Mouse (Mus musculus) intestine, embryonic 16.5 days (tissue): ENCODE results near the gene Pheta1. TPM values are rescaled to one million over a fixed set of nuclear protein-coding genes. Genes with fewer than 3 reads are reported as not detected.

Source experiments
- ATAC-seq: fragments of 200-750 bp; cut with Nextera tagmentation; 2 replicates; pipeline ENCODE4 v1.8.0; 2017; ENCODE audit warnings: moderate TSS enrichment, moderate library complexity
- H3K27ac ChIP-seq: fragments of 300-500 bp; sonication (generic); 2 replicates; pipeline ENCODE4 v1.5.1; 2014; ENCODE audit warnings: mild to moderate bottlenecking, low read length
- H3K27me3 ChIP-seq: fragments of 300-500 bp; sonication (generic); replicated peaks from 2 replicates; pipeline ENCODE4 v1.6.1; 2014; ENCODE audit warnings: low read length, control low read depth, mixed read lengths; ENCODE audit not compliant: control insufficient read depth, insufficient read depth
- H3K36me3 ChIP-seq: fragments of 300-500 bp; sonication (generic); 2 replicates; pipeline ENCODE4 v1.6.1; 2014; ENCODE audit warnings: low read length, control low read depth; ENCODE audit not compliant: control insufficient read depth, insufficient read depth
- H3K4me1 ChIP-seq: fragments of 300-500 bp; sonication (generic); 2 replicates; pipeline ENCODE4 v1.6.1; 2014; ENCODE audit warnings: low read length, control low read depth, mixed read lengths; ENCODE audit not compliant: control insufficient read depth, insufficient read depth
- H3K4me2 ChIP-seq: fragments of 300-500 bp; sonication (generic); 2 replicates; pipeline ENCODE4 v1.6.1; 2014; ENCODE audit warnings: low read depth, low read length, control low read depth
- H3K4me3 ChIP-seq: fragments of 300-500 bp; sonication (generic); 2 replicates; pipeline ENCODE4 v1.5.1; 2014; ENCODE audit warnings: mild to moderate bottlenecking, low read length
- H3K9ac ChIP-seq: fragments of 300-500 bp; sonication (generic); 2 replicates; pipeline ENCODE4 v1.6.1; 2014; ENCODE audit warnings: low read depth, low read length
- H3K9me3 ChIP-seq: fragments of 300-500 bp; sonication (generic); 2 replicates; pipeline ENCODE4 v1.6.1; 2016; ENCODE audit warnings: low read length, control low read depth; ENCODE audit not compliant: control insufficient read depth
- WGBS: fragments of 180-500 bp; shearing (Covaris S2); extraction: QIAGEN DNeasy Blood & Tissue Kit; methylation state at CpG from one replicate; pipeline ENCODE4 v1.1.7; 2014; 5-methylcytosine and 5-hydroxymethylcytosine counted together
- polyA plus RNA-seq: library from polyadenylated mRNA; unstranded; fragments of >200 nt; fragmentation: Nextera tagmentation; extraction: Ambion mirVana; gene quantifications from 2 replicates; pipeline ENCODE4 v1.2.1, GENCODE M21; 2015

Pheta1 gene
- polyA plus RNA-seq, 1 experiment from 2014 or later, result 38.1 TPM

GRCm38 (mm10) chr5:121833159-121833558 lies 15.6 kb upstream of the Pheta1 start:
- 79% methylated on average over 2 of the region's 2 CpGs for WGBS
- ATAC-seq, result no peak
- Histone ChIP-seq H3K27ac (no peak overlapping the region; the same call in 1 of the 2 replicates), H3K4me3 (peak overlapping the region; percentile 9; the same call in 1 of the 2 replicates), H3K4me1 (peaks cover 56% of the 10 kb centered on the region), H3K9ac (peak overlapping the region; percentile 54; the same call in 1 of the 2 replicates), H3K36me3 (peaks cover 1% of the 10 kb centered on the region; the same call in 1 of the 2 replicates), H3K27me3 (no peaks in the 10 kb centered on the region), H3K9me3 (no peaks in the 10 kb centered on the region), H3K4me2 (peak overlapping the region; percentile 22)

- WGBS, result 41% methylated on average over 10 of the region's 10 CpGs
- Histone ChIP-seq H3K4me2 (peak overlapping the region; percentile 22), H3K9ac (peak overlapping the region; percentile 54), H3K4me3 (peak overlapping the region; percentile 91), H3K4me1 (peaks cover 55% of the 10 kb centered on the region), H3K27ac (peak overlapping the region; percentile 37), H3K27me3 (no peaks in the 10 kb centered on the region), H3K36me3 (no peaks in the 10 kb centered on the region), H3K9me3 (no peaks in the 10 kb centered on the region)
- ATAC-seq, result no peak
Observed at GRCm38 (mm10) chr5:121833572-121834240, 15.1 kb upstream of the Pheta1 start.

GRCm38 (mm10) chr5:121834241-121834606 lies 14.6 kb upstream of the Pheta1 start:
- Histone ChIP-seq H3K4me2 (peak overlapping the region; percentile 92), H3K9me3 (no peaks in the 10 kb centered on the region), H3K36me3 (no peaks in the 10 kb centered on the region), H3K4me3 (peak overlapping the region; percentile 91), H3K9ac (peak overlapping the region; percentile 54; the same call in 1 of the 2 replicates), H3K27me3 (no peaks in the 10 kb centered on the region), H3K4me1 (peaks cover 54% of the 10 kb centered on the region), H3K27ac (0 out of 2 replicates have a peak overlapping the region, but pooled peaks have one; percentile 11)
- WGBS, result 71% methylated on average over 7 of the region's 7 CpGs
- ATAC-seq, result no peak

GRCm38 (mm10) chr5:121834991-121835747 lies 13.6 kb upstream of the Pheta1 start:
- WGBS, result 32% methylated on average over 12 of the region's 12 CpGs
- H3K4me1 ChIP-seq, result peaks cover 49% of the 10 kb centered on the region
- H3K27ac ChIP-seq, result peak overlapping the region; percentile 92; the same call in 1 of the 2 replicates
- no peaks in the 10 kb centered on the region for H3K36me3 ChIP-seq
- H3K4me3 ChIP-seq, result peak overlapping the region; percentile 91
- no peaks in the 10 kb centered on the region for H3K9me3 ChIP-seq
- no peak for ATAC-seq
- peak overlapping the region; percentile 83 for H3K9ac ChIP-seq
- H3K27me3 ChIP-seq, result no peaks in the 10 kb centered on the region
- peak overlapping the region; percentile 92 for H3K4me2 ChIP-seq

GRCm38 (mm10) chr5:121835949-121836691 lies 12.7 kb upstream of the Pheta1 start:
- Histone ChIP-seq H3K27me3 (no peaks in the 10 kb centered on the region), H3K4me1 (peaks cover 49% of the 10 kb centered on the region), H3K4me2 (peak overlapping the region; percentile 92), H3K4me3 (peak overlapping the region; percentile 91), H3K9ac (peak overlapping the region; percentile 83), H3K36me3 (no peaks in the 10 kb centered on the region), H3K9me3 (no peaks in the 10 kb centered on the region), H3K27ac (peak overlapping the region; percentile 92)
- ATAC-seq, result peak; percentile 17
- WGBS, result under 1% methylated on average over 50 of the region's 51 CpGs

- Histone ChIP-seq H3K9ac (peak overlapping the region; percentile 83), H3K36me3 (no peaks in the 10 kb centered on the region), H3K9me3 (no peaks in the 10 kb centered on the region), H3K4me1 (peaks cover 49% of the 10 kb centered on the region), H3K27ac (peak overlapping the region; percentile 92), H3K27me3 (no peaks in the 10 kb centered on the region), H3K4me3 (peak overlapping the region; percentile 91), H3K4me2 (peak overlapping the region; percentile 92)
- under 1% methylated on average over 75 of the region's 77 CpGs for WGBS
- peak; percentile 82 for ATAC-seq
Observed at GRCm38 (mm10) chr5:121836692-121837415, 11.9 kb upstream of the Pheta1 start.

- H3K36me3 ChIP-seq, result no peaks in the 10 kb centered on the region
- peak; percentile 45 for ATAC-seq
- H3K9ac ChIP-seq, result peak within 1 kb of the TSS; percentile 83
- WGBS, result 1% methylated on average over 35 of the region's 35 CpGs
- peak within 1 kb of the TSS; percentile 92 for H3K27ac ChIP-seq
- no peaks in the 10 kb centered on the region for H3K27me3 ChIP-seq
- H3K4me1 ChIP-seq, result peaks cover 47% of the 10 kb centered on the region
- H3K4me2 ChIP-seq, result peak within 1 kb of the TSS; percentile 92
- no peaks in the 10 kb centered on the region for H3K9me3 ChIP-seq
- H3K4me3 ChIP-seq, result peak within 1 kb of the TSS; percentile 91
Observed at GRCm38 (mm10) chr5:121837441-121838340, 11.1 kb upstream of the Pheta1 start, which contains the start of gene Sh2b3. Gene Sh2b3, minus strand, starts transcription at chr5:121837646.
